Mouse (Mus musculus) thymus, adult 18-20 months (tissue): Measurements from ENCODE around the gene Slc2a1.
A peak's percentile ranks its signal among the peaks of the same experiment; 100 is the strongest.

ENCODE experiments used
- DNase-seq, 2 experiments: peaks; one replicate each; pipeline ENCODE4 v3.0.0; 2022; ENCODE audit warnings: mixed read lengths in 2 of 2

Slc2a1 gene

GRCm38 (mm10) chr4:119108495-119109408 is at the start of gene Slc2a1:
TSS of gene Slc2a1 (plus strand) at chr4:119108711.
- peak; percentile 82 to 86 for DNase-seq

DNA sequence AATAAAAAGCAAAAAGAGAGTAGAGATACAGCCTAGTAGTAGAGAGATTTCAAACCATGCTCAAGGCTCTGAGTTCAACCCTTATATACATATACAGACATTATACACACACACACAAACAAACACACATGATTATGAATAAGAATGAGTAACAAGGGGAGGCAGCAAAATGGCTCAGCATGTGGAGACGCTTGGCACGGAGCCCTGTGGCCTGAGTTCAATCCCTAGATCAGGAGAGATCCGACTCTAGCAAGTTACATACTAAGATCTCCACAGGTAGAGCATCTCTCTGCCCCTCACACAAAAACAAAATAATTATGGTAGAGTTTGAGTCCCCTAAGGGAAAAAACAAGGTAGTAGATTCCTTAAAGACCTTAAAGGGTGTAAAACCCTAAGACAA is 41.7 kb upstream of the Slc2a1 start:
- DNase-seq = no peak

GRCm38 (mm10) chr4:119067204-119067603 is 41.3 kb upstream of the Slc2a1 start:
- no peak for DNase-seq

- no peak for DNase-seq
These were observed 39.6 kb upstream of the Slc2a1 start for GRCm38 (mm10) chr4:119068918-119069317.

GRCm38 (mm10) chr4:119070181-119070580 is 38.3 kb upstream of the Slc2a1 start:
- DNase-seq = no peak

- no peak for DNase-seq
These were observed 37.4 kb upstream of the Slc2a1 start for GRCm38 (mm10) chr4:119070959-119071647.

GRCm38 (mm10) chr4:119071648-119072362 is 36.7 kb upstream of the Slc2a1 start:
- no peak for DNase-seq

GRCm38 (mm10) chr4:119072363-119072940 is 36.1 kb upstream of the Slc2a1 start:
- DNase-seq = no peak

GRCm38 (mm10) chr4:119072941-119073451 is 35.5 kb upstream of the Slc2a1 start:
- DNase-seq = no peak

GRCm38 (mm10) chr4:119073626-119074025 is 34.9 kb upstream of the Slc2a1 start:
- no peak for DNase-seq

- DNase-seq = no peak
These were observed 33.9 kb upstream of the Slc2a1 start for GRCm38 (mm10) chr4:119074596-119074995.

- DNase-seq = no peak
These were observed 33.2 kb upstream of the Slc2a1 start for GRCm38 (mm10) chr4:119075273-119075672.

DNA sequence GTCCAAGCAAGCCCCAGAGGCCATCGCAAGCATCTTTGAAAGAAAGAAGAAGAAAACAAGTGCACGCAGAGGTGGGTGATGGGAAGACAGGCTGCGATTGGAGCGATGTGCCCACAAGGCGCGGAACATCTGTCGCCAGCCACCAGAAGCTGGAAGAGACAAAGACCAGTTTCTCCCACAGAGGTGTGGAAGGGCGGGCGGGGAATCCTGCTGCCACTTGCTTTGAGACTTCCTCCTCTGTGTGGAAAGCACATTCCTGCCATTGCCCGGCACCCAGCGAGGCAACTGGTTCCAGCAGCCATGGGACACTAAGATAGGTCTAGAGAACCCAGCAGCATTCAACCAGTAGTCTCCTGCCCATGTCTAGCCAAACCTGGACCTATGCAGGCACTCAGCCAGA is 32.2 kb upstream of the Slc2a1 start:
- DNase-seq = no peak

GRCm38 (mm10) chr4:119077084-119077682 is 31.3 kb upstream of the Slc2a1 start:
- no peak for DNase-seq

- no peak for DNase-seq
These were observed 28.6 kb upstream of the Slc2a1 start for GRCm38 (mm10) chr4:119079928-119080327.

- no peak for DNase-seq
These were observed 25.7 kb upstream of the Slc2a1 start for GRCm38 (mm10) chr4:119082740-119083231.

DNA sequence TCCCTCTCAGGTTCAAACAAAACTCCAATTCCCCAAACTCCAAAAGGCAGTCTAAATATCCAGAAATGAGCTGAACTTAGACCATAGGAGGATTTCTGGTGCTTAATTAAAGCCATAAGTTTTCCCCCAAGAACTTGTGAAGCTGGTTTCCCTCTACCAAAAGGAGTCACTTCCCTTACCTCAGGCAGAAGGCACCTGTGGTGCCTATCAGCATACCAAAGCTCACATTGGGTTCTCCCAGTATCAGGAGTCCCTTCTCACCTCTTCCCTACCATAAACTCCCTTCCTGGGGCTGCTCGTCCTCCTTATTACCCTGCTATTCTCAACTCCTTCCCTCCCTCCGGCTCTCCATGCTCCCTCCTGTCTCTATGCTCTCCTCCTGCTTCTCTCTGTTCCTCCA is 20.1 kb upstream of the Slc2a1 start:
- DNase-seq = no peak

GRCm38 (mm10) chr4:119093890-119094289 is 14.6 kb upstream of the Slc2a1 start:
- no peak for DNase-seq

GRCm38 (mm10) chr4:119094987-119095386 is 13.5 kb upstream of the Slc2a1 start:
- no peak for DNase-seq

DNA sequence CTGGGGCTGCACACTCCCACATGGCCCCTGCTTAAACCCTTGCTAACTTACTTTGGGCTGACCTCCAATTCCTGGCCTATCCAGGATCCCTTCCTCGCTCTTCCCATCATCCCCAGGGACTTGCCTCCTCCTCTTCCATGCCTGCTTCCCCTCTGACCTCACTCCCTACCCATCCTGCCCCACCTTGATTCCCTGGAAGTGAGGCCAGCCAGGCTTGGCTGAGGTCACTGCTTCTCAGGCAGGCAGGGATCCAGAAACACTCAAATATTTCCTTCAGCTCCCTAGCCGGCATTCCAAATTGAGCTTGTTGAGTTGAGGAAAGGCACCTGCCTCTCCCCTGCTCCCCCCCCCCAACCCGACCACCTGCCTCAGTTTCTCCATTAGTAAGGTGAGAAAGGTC is 12.1 kb upstream of the Slc2a1 start:
- no peak for DNase-seq

DNA sequence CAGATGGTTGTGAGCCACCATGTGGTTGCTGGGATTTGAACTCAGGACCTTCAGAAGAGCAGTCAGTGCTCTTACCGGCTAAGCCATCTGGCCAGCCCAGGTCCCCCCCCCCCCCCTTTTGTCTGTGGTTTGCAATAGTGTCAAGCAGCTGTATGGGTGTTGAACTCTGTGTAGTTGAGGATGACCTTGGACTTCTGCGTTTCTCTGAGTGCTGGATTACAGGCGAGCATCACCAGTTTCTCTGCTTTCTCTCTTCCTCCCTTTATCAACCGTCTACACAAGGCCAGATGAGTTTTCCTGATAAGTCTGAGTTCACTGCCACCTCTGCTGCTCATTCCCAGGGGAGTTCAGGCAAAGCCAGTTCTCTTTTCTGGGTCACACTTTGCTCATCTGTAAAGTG is 11.1 kb upstream of the Slc2a1 start:
- no peak for DNase-seq
